Mouse (Mus musculus) embryo, embryonic 10.5 days (tissue): ENCODE data around the gene Hecw1.
"Not testable (repeated sequence)": the region's sequence is repeated elsewhere in the genome, so short reads cannot be mapped to it uniquely, and the experiment has no call there.

Experiments used
- DNase-seq: peaks from one replicate; pipeline ENCODE4 v3.0.0-alpha.2; 2015; ENCODE audit warnings: low spot score

Gene Hecw1

DNA sequence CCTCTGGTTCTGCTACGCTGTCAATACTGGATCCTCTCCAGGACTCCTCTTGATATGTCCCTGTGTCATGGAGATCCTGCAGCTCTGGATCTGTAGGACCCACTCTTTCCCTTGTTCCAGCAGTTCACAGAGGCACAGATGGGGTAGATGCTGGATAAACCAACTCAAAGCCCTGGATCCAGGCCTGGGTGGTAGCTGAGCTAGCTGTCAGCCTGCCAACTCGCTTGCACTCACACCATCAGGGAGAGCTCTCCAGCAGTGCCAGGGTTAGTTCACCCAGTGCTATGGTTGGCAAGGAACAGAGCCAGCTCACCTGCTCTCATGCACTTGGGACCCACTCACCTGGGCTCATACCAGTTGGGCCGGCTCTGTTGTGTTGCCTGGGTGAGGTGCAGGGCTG lies 157.5 kb downstream of the Hecw1 start:
- no peak for DNase-seq

DNA sequence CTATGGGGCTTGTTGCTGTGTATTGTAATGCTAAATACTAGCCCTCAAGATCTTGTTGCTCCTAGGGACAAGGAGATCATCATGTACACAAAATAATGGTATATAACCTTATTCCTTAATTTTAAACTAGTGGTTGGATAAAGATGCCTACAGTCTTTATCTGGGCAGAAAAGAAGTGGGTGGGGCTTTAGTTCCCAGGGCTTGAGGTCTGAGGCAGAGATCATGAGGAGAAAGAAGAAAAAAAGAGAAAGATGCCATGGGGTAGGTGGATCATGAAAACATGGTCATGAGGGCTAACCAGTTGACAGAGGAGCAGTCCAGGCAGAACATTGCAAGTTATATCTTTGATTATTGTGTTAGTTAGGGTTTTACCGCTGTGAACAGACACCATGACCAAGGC lies 195.8 kb downstream of the Hecw1 start:
- DNase-seq, result no peak

DNA sequence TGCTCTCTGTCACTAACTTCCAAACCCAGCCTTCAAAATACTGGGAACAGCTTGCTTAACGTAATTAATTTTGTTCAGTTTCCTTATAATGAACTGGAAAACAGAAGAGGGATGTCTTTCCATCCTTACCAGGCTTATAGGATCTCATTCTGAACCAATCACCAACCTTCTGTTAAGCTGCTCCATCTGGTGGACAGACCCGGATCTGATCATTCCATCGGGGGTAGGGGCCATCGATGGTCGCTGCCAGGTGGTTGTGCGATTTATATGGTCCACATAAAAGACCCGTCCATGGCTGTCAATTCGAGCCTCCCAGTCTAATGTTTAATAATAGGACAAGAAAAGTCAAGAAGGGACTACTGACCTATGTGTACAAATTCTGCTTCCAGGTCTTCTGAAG lies 216.4 kb downstream of the Hecw1 start:
- DNase-seq, result peak; percentile 8

DNA sequence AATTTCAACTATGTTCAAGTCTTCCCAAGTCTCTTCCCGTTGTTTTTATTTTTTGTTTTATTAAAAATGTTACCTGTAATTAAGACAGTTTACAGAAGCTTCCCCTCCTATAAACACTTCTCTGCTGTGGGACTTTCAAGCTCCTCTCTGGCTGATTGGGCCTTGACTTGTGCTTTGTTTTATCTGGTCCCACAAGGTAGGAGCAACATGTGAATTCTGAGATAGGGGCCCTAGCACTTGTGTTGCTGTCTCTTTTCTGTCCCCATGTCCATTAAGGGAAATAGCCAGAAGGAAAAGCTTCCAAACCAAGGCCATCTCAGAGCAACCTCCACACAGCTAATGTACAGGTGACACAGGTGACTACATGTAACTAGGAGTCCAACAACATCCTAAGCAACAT lies 218.9 kb downstream of the Hecw1 start:
- DNase-seq, result no peak

DNA sequence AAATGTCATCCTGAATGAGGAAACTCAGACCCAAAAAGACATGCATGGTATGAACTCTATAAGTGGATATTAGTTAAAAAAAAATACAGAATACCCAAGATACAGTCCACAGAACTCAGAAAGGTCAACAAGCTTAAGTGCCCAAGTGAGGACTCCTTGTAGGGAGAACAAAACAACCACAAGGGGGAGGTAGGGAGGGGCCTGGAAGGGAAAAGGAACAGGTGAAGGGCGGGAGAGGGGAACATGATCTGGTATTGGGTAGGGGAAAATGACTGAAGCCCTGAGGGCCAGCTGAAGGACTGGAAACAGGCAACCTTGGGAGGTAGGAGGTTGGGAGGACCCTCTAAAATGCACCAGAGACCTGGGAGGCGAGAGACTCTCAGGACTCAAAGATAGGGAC lies 220.1 kb downstream of the Hecw1 start:
- peak; percentile 3 for DNase-seq

DNA sequence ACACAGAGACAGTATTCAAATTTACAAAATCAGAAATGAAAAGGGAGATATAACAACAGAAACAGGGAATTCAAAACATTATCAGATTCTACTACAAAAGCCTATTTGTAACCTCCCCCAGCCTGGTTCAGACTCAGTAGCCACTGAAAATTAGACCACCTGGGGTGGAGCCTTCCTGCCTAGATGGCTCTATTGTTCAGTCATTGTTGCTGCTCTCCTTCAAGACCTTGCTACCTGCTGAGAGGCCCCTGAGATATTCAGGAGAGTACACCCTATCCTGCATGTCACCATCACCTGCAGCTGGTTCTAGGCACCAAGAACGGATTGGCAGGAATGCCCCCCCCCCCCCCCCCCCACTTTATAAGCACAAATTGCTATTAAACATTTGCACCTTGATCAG lies 233.0 kb downstream of the Hecw1 start:
- no peak for DNase-seq

DNA sequence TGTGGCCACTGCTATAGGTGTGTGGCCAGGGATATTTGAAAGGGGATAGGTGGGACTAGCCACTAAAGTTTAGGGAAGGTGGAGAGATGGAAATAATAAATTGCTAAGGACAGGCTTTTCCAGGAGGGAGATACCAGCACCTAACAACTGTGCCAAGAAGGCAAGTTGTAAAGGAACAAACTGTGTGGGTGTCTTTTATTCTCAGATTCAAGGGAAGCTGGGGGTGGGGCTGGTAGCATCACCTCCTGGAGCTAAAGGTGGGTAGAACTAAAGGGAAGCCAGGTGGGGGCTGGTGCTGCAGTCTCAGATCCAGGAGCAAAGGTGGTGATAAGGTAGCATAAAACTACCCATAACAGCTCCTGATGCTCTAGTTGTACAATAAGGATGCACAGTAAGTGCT lies 251.6 kb downstream of the Hecw1 start:
- DNase-seq, result no peak

DNA sequence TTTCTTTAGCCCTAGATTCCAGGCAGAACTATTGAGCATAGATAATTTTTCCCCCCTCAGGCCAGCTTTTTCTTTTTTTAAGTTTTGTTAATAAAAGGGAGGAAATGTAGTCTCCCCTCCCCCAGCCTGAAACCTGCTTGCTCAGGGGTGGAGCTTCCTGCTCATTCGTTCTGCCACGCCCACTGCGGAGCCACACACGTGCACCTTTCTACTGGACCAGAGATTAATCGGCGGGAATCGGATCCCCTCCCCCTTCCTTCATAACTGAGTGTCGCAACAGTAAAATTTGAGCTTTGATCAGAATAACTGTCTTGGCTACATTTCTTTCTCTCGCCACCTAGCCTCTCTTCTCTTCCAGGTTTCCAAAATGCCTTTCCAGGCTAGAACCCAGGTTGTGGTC lies 262.1 kb downstream of the Hecw1 start:
- DNase-seq, result not testable (repeated sequence)

DNA sequence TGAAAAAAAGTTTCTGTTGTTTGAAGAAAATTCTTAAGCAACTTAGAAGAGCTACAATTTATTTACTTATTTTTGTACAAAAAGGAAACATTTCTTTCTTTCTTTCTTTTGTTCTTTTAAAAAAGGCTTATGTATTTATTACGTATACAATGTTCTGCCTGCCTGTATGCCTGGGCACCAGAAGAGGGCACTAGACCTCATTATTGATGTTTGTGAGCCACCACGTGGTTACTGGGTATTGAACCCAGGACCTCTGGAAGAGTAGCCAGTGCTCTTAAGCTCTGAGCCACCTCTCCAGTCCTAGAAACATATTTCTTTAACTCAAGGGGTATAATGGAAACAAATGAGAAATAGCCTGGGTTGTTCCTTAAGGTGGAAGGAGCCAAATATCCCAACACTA lies 277.1 kb downstream of the Hecw1 start:
- no peak for DNase-seq

DNA sequence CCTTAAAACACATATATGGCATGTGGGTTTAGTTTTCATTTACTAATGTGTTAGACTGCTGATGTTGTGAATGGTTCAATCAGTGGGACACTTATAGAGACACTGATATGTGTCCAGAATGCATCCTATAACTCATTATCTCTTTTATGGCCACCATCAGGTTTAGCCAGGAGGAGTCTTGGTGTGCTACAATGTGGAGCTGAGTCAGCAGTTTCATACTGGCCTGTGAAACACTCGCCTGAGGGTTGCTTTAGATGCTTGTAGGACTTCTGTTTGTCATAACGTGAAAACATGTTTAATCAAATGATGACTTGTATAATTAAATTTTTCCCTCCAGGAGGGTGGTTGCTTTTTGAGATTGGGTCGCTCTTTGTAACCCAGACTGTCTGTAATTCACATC lies 343.4 kb downstream of the Hecw1 start:
- DNase-seq, result no peak

DNA sequence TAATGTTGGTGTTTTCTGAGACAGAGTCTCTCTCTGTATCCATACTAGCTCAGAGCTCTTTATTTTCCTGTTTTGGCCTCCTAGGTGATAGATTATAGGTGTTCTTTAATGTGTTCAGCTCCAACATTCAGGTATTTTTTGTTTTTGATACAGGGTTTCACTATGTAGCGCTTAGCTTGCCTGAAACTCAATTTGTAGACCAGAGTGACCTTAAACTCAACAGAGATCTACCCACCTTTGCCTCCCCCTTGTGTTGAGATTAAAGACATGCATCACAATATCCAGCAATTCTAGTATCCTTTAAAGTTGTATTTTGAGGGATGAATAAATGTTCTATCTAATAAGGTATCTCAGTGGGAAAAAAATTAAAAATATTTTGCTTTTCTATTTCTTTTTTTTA lies 345.0 kb downstream of the Hecw1 start:
- peak; percentile 9 for DNase-seq
